Mouse (Mus musculus) lung, adult 2 months (tissue): ENCODE data around the gene Mrpl51.

Experiments
- CTCF ChIP-seq: fragments of 200-500 bp; IDR thresholded peaks from 2 replicates; pipeline ENCODE4 v1.5.1; 2011; ENCODE audit warnings: mild to moderate bottlenecking, low read length, control low read depth; ENCODE audit not compliant: insufficient read depth
- POLR2A ChIP-seq: fragments of 200-500 bp; IDR thresholded peaks from 2 replicates; pipeline ENCODE4 v1.6.1; 2011; ENCODE audit warnings: low read depth, mild to moderate bottlenecking, control low read depth, low read length, borderline replicate concordance; ENCODE audit errors: extremely low read depth

DNA sequence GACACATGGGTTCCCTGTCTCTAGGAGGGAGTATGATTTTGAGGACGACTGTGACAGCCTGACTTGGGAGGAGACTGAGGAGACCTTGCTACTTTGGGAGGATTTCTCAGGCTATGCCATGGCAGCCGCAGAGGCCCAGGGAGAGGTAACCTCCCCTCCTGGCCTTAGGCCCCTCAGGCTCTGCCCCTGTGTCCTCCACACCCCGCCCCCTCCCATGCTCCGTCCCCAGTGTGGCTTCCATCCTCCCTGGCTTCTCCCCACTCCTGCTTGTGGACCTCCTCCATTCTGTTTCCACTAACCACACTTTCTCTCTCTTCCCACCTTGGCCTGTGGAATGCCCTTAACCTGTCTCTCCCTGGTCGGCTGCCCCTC lies 38.6 kb upstream of the Mrpl51 start:
- TF ChIP-seq CTCF (no peak), POLR2A (no peak)
